Mouse (Mus musculus): ENCODE results near the gene Sh2d3c.

Sh2d3c gene

DNA sequence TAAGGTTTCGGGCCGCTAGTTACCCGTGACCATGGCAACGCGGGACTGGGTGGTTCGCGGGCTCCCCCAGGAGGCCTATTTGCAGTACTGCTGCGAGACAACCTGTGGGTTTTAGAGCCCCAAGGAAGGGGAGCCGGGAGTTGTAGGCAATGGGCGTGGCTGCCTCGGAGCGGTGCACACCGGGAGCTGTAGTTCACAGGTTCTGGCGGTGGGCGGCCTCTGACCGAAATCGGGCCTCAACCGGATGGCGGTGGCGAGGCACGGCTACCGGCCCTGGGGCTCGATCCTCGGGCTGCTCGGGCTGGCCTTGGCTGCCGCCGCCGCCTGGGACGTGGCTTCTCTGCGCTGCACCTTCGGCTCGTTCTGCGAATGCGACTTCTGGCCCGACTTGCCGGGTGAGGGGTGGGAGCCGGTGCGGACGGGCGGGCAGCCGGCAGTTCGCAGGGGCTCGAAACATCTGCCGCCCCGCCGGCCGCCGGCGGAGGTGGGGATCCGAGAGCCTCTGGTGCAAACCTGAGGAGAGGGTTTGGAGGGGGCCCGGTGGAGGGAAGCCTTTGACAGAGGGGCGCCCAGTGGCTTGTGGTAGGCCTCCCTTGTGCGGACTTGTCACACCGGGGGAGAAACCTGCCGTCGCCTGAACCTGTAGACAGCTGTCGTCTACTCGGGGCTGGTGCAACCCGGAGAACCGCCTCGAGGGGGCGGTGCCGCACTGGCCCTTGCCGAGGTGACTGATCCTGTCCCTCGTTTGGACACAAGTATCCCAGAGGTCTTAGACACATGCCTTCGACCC is 36.4 kb downstream of the Sh2d3c start, which contains the start of gene Tor2a:
Tor2a (plus strand) TSS at position 179 of the 790 bp plus-strand sequence.
- DNase-seq (ENCODE audit: low read depth) = peak; percentile 99

- DNase-seq (ENCODE audit: low read depth) = no peak
Observed at GRCm38 (mm10) chr2:32758503-32758902, 37.6 kb downstream of the Sh2d3c start.

DNA sequence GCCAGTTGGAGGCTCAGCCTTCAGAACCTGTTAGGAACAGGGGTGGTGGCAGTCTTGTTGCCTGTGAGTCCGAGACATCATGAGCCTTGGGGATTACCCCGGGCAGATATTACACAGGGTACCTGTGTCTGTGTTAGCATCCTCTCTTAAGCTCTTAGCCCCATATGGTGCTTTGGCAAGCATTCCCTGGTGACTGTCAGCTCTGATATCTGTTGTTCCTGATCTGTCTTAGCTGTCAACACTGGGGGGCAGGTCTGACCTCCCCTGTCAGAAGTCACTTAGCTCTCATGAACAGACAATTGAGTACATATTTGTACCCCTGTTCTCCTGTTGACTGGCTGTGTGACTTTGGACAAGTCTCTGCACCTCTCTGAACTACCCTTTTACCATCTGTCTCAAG is 38.1 kb downstream of the Sh2d3c start:
- no peak for DNase-seq (ENCODE audit: low read depth)

GRCm38 (mm10) chr2:32761361-32761760 is 40.5 kb downstream of the Sh2d3c start:
- no peak for DNase-seq (ENCODE audit: low read depth)

DNA sequence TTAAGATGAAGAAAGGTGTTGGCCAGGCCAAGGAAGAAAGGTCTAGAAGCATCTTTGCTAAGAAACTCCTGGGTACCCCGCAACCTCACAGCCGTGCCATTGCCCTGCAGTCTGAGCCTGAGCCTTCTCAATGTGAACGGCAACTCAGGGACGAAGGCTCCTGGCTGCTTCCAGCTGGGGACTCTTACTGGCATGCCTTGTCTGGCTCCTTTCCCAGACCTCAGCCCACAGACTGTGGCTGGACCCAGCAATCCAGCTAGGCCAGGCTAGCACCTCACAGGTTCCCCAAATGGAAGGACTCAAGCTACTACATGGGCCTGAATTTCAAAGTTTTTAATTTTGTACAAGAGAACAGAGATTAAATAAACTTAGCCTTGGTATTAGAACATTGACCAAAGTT is 41.0 kb downstream of the Sh2d3c start:
- DNase-seq (ENCODE audit: low read depth) = no peak

- peak; percentile 43 for DNase-seq (ENCODE audit: low read depth)
Observed at GRCm38 (mm10) chr2:32763353-32763752, 42.5 kb downstream of the Sh2d3c start.

DNA sequence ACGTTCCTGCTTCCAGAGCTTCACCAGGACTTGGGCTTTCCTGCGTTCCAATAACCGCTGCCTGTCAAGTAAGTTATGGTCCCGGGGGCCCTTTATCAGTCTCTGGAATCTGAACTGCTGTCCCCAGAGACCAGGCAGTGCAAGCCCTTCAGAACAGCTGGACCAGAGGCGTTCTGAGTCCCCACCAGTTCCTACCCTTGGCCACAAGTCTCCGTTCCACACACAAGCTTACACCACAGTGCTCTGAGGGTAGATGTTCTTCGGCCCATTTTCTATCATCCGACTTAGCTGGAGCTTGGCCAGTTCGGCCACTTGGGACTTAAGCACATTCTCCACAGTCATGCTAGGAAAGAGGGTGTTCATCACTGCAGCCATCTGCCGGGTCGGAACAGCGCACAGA is 46.4 kb downstream of the Sh2d3c start:
- DNase-seq (ENCODE audit: low read depth) = no peak

DNA sequence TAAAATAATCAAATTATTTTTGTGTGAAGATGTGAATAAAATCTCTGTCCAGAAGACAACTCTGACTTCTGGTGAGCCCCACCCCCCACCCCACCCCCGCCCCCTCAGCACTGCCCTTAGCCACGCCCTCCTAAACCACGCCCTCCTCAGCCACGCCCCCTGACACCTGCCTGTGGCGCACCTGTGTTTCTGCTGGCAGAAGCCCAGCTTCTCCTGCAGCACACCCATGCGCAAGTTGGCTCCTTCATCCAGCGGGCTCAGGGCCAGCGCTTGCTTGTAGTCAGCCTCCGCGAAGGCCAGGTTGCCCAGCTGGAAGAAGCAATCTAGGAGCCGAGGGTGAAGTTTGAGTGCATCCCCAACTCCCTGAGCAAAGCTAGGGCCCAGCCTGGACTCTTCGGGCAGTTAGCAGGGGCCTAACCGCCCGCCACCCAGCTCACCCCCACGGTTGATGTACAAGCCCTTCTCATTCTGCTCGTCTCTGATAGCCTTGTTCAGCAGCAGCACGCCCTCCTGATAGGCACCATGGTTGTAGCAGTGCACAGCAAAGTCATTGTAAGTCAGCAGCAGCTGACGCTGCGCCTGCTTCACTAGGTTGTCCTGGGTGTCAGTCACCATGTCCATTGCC is 47.9 kb downstream of the Sh2d3c start:
- no peak for DNase-seq (ENCODE audit: low read depth)

DNA sequence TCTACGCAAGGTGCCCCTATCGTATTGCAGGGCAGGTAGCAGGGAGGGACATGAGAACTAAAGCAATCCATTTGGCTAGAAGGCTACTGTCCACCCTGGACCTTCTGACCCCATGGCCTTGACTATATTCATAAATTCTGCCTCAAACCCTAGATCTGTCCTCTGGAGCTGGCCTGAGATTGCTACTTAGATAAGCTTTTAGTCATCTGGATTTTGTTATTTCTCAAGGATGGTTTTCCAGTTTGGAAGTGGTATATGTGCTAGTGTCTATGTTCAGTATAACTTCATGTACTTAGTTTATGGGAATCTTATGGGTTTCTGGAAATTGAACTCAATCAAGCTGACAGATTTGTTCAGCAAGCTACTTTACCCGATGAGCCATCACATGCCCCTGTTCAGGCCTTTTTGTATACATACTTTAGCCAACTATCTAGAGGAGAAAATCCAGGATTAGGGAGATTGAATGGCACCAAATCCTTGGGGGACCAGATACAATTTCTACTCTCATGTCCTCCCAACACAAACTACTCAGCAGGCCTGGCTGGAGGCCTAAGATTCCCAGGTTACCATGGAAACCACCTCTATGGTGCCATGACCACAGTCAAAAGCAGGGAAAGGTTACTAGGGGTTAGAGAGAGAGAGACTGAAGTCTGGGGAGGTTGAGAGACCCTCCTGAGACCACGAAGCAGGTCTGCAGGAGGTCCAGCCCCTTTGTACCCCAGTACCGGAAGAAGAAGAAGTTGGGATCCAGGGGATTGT is 48.7 kb downstream of the Sh2d3c start:
- DNase-seq (ENCODE audit: low read depth) = no peak

- peak; percentile 71 for DNase-seq (ENCODE audit: low read depth)
Observed at GRCm38 (mm10) chr2:32771886-32772285, 51.0 kb downstream of the Sh2d3c start.

- peak; percentile 62 for DNase-seq (ENCODE audit: low read depth)
Observed at GRCm38 (mm10) chr2:32772626-32773279, 51.9 kb downstream of the Sh2d3c start.

DNA sequence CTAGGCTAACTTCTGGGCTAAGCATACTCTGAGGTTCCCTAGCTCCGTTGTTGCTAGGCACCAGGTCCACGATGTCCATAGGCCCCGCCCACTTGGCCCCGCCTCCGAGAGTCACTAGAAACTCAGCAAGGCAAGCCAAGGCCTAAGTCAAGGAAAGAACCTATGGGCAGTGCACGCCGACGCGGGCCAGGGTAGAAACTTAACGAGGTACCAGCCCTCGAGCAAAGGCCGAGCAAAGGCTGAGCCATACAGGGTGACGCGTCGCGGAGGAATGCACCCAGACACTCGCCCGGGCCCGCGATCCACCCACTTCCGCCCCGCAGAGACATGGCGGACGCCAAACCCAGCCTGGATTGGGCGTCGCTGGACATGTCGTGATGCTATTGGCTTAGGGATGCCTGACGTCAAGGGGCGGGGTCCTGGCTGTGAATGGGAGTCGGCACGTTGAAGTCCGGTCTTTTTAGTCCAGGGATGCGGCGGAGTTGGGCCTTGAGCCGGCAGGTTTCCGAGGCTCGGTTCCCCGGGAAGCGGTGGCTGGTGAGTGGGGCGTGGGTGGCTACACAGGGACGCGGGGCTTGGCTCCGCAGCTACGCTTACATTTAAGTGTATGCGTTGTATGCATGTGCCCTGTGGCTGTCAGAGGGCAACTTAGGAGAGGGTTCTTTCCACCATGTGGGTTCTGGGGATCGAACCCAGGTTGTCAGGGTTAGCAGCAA is 54.7 kb downstream of the Sh2d3c start, which contains the start of the genes Ttc16 and Ptrh1:
Ttc16 (minus strand) TSS at position 275 of the 716 bp plus-strand sequence.
Ptrh1 (plus strand) TSS at position 428 of the 716 bp plus-strand sequence.
- peak; percentile 99 for DNase-seq (ENCODE audit: low read depth)

- no peak for DNase-seq (ENCODE audit: low read depth)
Observed at GRCm38 (mm10) chr2:32776192-32776591, 55.3 kb downstream of the Sh2d3c start.

DNA sequence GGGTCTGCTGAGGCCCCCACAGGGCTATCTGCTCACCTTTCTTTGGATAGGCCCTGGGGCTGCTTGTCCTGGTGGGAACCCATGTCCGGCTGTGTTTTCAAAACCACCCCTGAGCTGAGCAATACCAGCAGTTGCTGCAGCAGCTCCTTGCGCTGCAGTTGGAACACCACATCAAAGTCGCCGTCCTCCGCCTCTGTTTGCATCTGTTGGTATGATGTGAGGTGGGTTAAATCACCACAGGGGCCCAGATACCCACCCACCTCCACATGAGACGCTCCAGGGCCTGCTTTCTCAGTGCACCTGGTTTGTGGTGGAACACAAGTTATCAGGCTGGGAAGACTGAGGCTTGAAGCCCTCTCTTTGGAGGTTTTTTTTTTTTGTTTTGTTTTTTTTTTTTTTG is 57.2 kb downstream of the Sh2d3c start:
- DNase-seq (ENCODE audit: low read depth) = no peak

- peak; percentile 54 for DNase-seq (ENCODE audit: low read depth)
Observed at GRCm38 (mm10) chr2:32779131-32779530, 58.3 kb downstream of the Sh2d3c start.

DNA sequence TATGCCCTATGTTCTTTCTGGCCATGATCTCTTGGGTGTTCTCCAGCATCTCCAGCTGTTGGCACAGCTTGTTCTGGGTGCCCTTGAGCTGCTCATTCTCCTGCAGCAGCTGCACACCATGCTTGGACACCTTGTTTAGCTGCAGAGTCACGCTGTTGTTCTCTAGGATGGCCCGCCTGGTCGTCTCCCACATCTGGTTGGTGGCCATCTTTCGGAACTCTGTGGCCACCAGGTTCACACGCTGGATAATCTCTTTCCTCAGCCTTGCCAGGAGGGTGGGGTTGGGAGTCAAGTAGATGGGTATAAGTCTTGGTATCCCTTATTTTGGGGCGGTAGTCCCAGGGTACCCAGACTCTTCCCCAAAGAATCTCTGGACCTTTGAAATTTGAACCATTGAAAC is 58.9 kb downstream of the Sh2d3c start:
- DNase-seq (ENCODE audit: low read depth) = no peak

DNA sequence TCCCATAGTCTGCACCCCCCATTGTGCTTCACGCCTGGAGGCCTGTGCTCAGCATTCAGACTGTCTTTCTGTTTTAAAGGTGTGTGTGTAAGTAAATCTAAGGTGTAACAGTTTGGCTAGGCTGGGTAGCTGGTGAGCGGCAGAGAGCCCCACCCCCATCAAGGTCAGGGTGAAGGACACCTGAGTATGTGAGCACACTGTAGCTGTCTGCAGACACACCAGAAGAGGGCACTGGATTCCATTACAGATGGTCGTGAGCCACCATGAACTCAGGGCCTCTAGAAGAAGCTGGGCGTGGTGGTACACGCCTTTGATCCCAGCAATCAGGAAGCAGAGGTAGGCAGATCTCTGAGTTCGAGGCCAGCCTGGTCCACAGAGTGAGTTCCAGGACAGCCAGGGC is 60.9 kb downstream of the Sh2d3c start:
- no peak for DNase-seq (ENCODE audit: low read depth)

DNA sequence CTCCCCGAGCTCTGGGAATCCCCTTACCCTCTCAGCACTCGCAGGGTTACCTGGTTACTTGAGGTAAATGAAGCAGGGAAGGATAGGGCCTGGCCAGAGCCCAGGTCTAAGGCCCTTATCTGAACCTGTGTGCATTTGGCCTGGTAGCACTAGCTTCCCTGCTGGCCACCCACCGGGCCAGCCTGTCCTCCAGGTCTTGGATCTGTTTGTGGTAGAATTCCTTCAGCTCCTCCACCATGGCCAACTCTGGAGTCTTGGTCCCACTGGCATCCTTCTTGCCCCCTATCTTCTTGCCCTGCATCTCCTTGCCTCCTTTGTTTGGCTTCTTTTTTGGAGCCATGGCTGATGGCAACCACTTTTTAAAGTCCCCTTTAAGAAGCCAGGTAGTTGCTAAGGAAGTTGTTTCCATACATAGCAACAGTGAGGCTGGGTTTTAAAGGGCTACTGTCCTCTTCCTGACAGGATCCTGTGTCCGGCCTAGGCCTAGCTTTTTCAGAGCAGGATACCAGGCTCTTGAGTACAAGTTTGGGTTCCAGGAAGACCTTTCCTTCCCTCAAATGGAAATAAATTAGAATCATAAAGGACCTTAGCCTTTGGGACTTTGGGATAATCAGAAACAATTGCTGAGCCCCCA is 63.3 kb downstream of the Sh2d3c start, which contains the start of gene Cfap157:
Cfap157 (minus strand) TSS at position 381 of the 634 bp plus-strand sequence.
- DNase-seq (ENCODE audit: low read depth) = no peak

- peak; percentile 73 for DNase-seq (ENCODE audit: low read depth)
Observed at GRCm38 (mm10) chr2:32787176-32787575, 66.3 kb downstream of the Sh2d3c start.

DNA sequence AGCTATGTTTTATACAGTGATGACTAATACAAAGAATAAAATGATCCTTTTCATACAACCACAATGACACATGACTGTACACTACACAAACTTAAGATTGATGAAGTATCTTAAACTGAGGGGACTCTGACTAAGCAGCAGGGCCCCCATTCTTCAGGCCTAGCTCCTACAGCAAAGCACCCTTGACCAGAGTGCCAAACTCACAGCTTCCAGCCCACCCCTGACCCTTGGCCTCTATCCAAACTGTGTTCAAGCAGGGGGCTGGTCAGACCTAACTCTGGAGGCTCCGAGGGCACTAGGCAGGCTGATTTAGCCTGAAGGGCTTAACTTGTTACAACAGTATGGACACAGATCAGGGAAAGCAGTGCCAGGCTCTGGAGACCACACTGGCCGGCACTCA is 67.7 kb downstream of the Sh2d3c start:
- no peak for DNase-seq (ENCODE audit: low read depth)

GRCm38 (mm10) chr2:32791297-32791696 is 70.4 kb downstream of the Sh2d3c start:
- no peak for DNase-seq (ENCODE audit: low read depth)

Data from induced T-regulatory cell, adult 2 months (primary cell).